Mouse (Mus musculus) regulatory T cell (primary cell): ENCODE data around the gene 2510039O18Rik.

Source experiments
- in situ Hi-C: fragments of 300-600 bp; cut with MboI, MseI; formaldehyde crosslinking; loops from one replicate; pipeline ENCODE4 v1.15.1; 2025; ENCODE audit warnings: high pct_unique_total_duplicates

The 2510039O18Rik gene

DNA sequence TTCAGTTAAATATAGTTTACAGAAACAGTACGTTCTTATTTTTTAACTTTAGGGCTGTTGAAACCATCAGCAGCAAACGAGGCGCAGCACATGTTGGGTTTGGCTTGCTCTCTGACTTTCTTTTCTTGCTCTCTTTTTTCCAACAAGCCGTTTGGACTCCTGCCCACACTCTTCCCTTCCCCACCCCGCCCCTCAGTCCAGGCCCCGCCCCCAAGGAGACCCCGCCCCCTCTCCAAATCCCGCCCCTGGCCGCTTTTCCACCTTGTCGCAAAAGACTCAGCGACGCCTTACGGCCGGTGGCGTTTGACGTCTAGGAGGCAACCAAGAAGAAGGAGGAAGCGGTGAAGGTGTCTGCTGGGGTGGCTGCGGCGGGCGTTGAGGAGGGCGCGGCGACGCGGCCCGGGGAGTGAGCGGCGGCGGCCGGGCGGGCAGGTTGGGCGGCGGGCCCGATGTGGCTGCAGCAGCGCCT is at the start of gene 2510039O18Rik:
Gene 2510039O18Rik, plus strand, starts transcription at position 320 of the 469 bp plus-strand sequence.
- in situ Hi-C loops = loop anchor here (5.0 kb wide), 1 partner anchor 92 kb away; no protein-coding TSS in a partner anchor

DNA sequence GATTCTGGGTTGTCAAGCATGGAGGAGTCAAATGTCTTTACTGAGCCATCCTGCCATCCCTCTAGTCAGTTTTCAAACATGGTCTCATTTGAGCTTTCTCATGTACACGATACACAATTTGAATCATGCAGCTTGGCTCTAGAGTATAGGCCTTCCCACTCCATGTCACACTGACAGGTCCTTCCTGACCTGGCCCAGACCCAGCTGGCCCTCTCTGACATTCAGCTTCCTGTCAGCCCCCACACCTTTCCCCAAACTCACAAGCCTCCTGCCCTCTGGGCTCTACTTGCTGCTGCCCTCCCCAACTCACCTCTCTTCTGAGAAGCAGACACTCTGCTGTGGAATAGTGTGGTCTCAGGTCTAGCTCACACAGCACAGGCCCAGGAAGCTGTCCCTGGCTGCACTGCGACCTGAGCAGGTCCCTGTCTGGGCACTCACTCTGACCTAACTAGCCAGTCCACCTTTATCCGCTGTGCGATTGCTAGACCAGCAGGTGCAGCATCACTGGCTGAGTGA is 44.8 kb upstream of the 2510039O18Rik start:
- in situ Hi-C loops = no loop called here

DNA sequence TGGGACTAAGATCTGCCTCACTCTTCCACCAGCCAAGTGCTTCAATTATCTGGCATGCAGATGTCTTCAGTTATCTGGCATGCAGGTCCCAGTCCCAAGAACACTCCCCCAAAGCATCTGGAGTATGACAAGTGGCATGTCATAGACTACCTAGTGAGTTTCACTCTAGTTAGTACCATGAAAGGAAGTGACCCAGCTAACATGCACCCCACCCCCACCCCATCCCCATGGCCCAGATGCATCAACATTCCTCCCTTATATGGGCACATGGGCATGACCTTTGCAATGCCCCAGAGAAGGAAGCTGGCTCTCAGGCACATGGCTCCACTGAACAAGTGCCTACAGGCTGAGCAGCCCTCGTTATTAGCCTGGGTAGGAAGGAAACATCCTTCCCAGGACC is 44.3 kb upstream of the 2510039O18Rik start:
- in situ Hi-C loops = no loop called here

DNA sequence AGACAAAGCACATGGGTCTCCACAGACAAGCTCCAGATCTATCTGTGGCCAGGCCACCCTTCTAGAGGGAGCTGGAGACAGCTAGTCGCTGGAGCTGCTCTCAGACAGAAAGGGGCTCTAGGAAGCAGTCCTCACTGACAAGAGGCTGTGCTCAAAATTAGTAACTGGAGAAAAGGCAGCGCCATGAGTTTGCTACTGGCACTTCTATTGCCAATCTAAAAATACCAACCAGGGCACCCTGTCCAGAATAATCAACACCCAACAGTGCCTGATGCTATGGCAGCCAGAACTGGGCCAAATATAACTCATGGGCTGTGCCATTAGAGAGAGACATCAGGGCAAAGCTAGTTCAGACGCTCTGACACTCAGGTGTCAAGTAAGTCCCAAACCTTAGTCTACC is 43.3 kb upstream of the 2510039O18Rik start:
- in situ Hi-C loops = no loop called here

DNA sequence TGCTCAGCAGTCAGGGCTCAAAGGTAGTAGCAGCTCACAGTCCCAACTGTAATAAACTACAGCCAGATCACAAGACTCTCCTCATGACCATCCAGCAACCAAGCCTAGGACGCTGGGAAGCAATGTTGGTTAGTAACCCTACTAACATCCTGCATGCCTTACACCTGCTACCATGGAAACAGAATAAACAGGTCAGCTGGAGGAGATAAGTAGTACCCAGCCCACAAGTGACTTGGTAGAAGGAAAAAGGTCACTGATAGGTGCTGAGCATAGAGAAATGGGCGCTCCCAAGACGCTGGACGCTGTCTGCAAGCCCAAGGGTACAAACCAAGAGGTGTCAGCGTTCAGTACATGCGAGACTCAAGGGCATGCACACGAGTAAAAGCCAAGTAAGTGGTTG is 40.2 kb upstream of the 2510039O18Rik start:
- in situ Hi-C loops = no loop called here

DNA sequence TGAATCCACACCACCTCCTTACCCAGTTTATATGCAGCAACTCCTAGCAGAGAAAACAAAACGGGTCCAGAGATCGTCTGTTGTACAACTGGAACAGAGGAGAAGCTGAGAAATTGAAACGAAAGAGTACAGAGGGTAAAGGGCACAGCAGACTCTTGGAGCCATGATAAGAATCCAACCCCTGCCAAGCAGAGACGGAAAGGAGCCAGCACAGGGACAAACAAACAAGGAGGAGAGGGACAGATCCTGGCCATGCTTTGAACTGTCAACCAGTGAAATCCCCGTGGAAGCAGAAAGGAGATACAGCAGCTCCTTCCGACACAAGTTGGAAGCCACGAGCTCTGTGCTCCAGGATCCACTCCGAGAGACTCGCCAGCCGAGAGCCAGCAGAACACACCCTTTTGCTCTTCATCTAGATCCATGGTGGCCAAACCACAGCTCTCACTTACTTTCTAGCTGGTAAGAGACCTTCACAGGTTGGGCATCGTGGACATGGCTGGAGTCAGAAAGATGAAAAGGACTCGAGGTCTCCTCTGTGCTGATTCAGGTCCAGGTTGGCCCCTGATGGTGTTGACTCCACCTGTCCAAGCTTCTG is 37.7 kb upstream of the 2510039O18Rik start:
- in situ Hi-C loops = no loop called here

DNA sequence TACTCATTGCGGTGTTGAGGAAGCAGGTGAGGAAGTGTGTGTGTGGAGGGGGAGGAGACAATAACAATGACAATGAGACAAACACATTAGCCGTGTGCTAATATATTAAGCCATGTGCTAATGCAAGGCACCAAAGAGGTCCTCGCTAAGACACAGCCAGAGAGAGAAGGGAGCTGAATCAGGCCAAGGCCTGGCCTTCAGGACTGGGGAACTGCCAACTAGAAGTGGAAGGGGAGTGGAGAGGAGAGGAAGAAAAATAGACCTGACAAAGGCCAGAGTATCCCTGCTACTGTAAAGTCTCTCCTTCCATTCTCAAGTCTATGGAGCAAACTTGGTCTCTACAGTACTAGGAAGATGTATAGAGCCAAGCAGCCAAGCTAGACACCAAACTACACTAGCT is 37.1 kb upstream of the 2510039O18Rik start:
- in situ Hi-C loops = no loop called here

DNA sequence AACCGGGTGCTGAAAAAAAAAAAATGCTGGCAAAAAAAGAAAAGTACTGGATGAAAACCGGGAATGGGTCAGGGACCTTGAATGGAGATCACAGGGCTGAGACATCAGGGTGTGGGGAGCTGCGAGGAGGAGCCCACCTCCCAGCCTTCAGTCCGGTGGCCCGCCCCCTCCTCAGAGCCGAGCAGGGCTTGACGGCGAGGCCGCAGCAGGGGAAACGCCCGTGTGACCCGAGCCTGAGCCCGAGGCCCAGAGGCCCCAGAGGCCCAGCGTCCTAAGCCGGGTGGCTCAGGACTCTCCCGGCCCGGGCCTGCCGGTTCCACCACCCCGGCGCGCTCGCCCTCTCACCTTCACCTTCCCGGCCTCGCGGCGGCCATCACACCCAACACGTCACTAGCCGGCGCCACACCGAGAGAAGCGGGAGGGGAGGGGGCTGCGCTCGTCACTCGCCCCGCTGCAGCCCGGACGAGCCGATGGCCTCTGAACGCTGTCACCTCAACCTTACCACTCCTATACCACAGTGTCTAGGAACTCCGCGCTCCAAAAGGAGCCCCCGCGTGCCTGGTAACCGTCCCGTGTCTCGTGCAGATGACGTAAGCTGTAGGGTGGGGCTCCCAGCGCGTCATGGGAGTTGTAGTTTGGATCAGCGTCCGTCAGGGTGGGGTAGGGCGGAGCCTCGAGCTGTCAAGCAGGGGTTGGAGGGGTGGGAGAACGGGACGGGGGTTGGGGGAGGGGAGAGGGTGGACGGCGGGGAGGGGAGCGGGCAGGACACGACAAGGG is 36.2 kb upstream of the 2510039O18Rik start, which contains the start of gene Mfn2:
Gene Mfn2, minus strand, starts transcription at position 392 of the 777 bp plus-strand sequence.
- in situ Hi-C loops = no loop called here

DNA sequence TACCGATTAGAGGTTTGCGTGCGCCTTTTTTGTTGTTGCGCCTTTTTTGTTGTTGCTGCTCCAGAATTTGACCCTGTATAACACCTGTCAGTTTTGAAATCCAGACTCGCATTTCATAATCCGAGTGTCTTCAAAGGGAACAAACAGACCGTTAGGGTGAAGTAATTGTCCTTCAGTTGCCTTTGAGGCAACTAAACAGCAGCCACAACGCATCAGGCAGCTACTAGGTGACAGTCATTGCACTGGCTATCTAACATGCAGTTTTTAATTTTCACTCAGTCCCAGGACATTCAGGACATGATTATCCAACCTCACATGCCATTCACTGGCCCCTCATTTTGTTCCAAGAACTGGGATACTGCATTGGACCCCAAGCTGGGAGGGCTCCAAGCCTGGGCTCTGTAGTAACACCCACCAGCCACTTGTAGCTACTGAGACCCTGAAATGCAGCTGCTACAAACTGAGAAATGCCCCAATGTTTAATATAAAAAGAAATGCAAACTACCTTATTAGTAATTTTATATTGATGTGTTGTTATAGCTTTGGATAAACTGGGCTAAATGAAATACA is 35.5 kb upstream of the 2510039O18Rik start:
- in situ Hi-C loops = no loop called here

DNA sequence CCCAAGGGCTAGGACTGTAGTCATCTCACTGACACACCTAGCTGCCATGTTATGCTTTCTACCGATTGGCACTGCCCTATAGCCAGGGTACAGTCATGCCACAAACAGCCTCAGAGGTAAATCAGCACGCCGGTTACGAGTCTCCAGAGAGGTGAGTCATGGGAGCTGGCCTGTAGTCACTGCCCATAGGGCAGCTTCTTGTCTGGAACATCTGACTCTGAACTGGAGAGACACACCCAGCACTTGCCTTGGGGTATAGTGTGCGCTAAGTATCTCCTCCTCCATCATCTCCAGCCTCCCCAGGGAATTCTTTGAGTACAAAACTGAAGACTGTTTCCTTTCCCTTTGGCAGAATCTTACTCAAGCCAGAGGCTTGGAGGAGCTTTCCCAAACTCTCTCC is 34.5 kb upstream of the 2510039O18Rik start:
- in situ Hi-C loops = no loop called here

DNA sequence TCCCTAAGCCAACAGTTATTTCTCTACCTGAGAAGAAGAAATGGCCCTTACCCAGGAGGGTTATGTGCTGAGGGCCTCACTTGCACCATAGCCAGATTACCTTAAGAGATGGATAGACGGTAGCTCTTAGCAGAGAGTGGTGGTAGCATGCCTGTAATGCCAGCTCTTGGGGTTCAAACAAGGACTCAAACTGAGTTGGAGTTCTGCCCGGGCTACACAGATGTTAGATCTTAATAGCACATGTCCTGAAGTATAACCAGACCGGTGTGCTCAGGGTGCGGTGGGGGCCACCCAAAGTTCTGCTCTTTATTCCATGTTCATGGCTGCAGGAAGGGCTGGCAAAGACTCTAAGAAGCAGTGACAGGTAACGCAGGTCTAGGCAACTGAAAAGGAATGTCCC is 31.2 kb upstream of the 2510039O18Rik start:
- in situ Hi-C loops = no loop called here

DNA sequence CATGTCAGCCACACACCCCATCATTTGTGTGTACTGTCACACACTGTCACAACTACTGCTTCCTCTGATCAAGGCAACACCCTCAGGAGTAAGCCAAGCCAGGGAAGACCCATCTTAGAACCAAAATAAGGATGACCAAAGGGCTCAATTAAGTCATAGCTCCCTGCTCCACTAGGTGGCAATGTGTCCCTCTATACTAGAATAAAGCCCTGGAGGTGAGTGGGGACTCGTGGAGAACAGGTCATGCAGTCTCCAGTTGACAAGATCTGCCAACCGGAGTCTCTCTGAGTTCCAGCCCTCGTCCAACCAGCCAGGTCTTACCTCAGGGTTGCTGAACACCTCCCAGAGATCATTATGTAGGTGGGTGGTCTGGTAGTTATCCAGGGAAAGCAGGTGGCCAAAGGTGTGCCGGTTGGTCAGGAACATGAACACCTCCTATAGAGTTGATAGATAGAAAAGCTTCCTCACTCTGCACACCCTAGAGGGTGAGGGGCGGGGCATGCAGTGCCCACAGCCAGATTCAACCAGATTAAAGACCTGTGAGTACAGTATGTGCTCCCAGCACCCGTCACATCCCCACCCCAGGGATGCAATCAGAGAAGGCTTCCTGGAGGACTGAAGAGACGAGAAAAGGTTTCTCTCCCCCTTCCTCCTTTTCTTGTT is 22.1 kb upstream of the 2510039O18Rik start:
- in situ Hi-C loops = no loop called here

DNA sequence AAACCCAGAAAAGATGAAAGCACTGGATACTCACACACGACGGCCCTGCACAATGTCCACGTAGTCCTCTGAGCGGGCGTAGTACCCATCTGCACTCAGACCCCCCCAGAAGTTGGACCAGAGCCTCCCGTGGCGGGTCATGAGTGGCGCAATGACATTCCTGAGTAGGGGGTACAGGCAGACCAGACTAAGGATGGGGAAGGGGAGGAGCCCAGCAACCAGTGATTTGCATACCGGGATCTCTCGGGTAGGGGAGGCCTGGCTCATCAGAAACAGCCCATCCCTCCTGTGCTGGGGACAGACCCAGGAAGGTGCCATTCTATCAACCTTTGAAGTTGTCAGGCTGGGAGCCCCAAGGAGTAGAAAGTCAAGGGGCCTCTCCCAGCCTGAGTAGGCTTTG is 19.7 kb upstream of the 2510039O18Rik start:
- in situ Hi-C loops = no loop called here

DNA sequence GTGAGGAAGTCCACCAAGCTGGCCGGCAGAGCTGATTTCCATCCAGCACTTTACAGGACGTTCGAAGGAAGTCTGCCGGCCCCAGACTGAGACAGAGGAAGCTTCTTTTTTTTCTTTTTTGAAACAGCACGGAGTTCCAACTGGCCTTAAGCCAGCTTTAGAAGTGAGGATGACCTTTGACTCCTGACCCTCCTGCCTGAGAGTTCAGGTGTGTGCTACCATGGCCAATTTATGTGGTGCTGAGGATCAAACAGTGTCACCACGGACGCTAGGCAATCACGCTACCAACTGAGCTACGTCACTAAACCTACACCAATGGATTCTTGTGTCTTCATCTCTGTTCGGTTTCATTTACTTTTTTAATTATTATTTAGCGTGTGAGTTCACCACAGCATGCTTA is 18.4 kb upstream of the 2510039O18Rik start:
- in situ Hi-C loops = no loop called here

DNA sequence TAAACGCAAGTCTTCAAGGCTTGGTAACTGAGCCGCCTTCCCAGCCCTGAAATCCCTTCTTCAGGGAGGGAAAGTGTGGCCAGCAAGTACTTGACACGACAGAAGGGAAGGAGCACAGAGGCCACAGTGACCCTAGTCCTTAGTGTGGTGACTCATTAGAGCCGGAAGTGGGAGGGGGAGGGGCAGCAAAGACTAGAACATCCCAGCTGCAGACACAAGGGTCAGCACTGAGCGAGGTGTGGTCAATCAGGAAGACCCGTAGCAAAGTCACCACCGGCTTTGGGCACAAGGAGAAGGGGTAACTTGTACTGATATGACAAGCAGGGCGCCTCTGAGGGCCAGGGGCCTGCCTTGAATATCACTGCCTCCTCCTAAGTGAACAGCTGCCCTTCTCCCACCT is 13.0 kb upstream of the 2510039O18Rik start:
- in situ Hi-C loops = no loop called here

DNA sequence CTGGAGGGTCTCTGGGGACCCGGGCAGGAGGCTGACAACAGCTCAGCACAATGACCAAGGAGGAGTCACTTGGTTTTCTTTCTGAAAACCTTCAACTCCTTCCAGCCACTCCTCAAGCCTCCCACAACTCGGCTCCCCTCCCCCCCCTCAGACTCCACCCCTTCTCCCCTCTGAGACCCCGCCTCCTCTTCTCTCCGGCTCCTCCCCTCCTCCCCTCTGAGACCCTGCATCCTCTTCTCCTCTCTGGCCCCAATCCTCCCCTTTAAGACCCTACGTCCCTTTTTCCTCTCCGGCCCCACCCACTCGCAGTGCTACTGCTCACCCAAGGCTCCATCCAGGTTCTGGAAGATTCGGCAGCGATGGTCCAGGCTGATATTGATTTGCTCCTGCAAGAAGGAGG is 12.6 kb upstream of the 2510039O18Rik start:
- in situ Hi-C loops = no loop called here

DNA sequence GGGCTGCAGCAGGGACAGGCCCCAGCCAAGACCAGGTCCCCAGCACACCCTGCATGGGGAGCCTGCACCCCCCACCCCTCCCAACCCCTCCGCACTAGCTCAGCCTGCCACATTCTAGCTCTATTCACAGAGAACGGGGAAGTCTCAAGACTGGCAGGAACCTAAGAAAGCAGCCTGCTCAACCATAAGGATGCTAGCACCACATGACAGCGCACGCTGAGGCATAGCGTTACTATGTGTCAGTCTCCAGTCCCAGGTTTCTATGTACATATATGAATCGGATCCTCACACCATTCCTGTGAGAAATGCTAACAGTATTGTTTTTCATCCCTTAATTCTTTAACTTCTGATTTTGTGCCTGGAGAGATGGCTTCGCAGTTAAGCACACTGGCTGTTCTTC is 12.2 kb upstream of the 2510039O18Rik start:
- in situ Hi-C loops = no loop called here

DNA sequence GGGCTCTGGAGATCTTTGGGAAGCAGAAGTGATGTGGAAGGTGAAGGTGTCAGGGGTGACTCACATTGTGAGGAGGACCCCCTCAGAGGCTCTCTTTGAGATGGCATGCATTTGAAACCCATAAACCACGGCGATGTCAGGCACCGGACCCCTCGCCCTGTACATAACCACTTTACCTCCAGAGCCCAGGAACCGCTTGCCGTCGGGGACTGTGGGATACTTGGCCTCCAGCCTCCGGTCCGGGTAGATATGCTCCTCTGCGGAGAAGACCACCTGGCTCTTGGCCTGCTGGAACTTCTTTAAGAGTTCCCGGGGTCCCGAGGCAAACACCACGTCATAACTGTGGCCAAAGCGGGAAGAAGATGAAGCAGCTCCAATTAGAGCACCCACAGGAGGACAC is 9.7 kb upstream of the 2510039O18Rik start:
- in situ Hi-C loops = no loop called here

DNA sequence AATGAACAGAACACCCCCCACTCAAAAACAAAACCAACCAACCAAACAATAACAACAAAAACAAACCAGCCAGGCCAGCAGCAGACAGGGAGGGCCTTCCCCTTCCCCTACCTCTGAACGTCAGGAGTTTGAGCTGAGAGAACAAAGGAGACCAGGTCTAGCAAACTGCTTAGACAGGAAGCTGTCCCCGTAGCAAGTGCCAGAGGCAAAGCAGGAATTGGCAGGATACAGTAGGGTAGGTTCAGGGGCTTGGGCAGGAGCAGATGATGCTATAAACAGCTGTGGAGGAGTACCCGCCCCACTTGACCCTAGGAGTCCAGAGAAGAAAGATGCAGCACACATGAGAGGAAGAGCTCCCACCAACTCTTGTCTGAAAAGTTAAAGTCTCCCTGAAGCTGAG is 6.6 kb upstream of the 2510039O18Rik start:
- in situ Hi-C loops = no loop called here

DNA sequence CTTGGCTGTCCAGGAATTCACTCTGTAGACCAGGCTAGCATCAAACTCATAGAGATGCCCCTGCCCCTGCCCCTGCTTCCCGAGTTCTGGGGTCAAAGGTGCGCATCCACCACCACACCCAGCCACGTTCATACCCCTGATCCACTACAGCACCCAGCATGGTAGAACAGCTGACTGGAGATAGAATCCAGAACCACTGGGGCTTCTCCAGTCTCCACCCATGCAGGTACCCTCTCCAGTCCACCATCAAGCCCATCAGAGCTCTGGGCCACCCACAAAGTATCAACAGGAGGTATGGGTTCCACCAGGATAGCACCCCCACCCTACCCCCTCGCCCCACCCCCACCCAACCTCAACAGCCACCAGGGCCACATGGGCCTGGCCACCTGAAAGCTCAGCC is 6.1 kb upstream of the 2510039O18Rik start:
- in situ Hi-C loops = no loop called here

DNA sequence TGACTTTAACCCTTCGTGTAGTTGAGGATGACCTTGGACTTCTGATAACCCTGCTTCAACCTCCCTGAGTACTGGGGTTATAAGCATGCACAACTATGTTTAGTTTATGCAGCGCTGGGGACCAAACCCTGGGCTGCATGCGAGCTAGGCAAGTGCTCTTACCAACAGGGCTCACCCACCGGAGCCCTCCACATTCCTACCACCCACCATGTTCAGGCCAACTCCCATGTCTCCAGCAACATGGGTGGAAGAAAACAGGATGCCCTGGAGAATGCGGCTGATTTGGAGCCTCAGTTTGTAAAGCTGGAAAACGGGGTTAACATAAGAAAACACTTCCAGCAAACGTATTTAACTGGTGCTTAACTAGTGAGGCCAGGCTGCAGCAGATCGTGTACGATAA is 4.8 kb upstream of the 2510039O18Rik start:
- in situ Hi-C loops = no loop called here

DNA sequence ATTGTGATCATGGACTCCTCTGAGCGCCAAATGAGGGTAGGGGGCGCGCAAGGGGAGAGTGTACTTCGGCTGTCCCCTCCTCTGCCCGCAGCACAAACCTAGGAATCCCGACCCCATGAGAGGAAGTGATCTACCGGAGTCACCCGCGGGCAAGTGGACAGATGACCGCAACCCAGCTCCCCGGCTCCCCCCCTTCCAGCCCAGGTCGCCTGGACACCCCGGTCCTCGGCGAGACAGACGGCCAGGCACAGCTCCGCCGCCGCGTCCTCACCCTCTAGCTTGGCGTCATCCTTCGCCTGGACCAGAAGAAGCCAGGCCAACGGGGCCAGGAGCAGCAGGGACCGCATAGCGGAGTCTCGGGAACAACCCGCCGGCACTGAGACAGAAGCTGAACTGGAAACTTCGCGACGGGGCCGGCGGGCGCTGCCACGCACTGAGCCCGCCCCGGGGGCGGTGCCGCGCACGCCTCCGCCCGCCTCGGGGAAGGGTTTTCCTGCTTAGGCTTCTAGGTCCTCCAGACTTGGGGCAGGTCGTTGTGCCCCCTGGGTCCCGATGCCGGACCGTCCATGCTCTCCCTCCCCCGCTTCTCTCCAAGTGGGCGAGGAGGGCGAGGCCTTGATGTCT is 4.3 kb upstream of the 2510039O18Rik start, which contains the start of gene Plod1:
Gene Plod1, minus strand, starts transcription at position 437 of the 624 bp plus-strand sequence.
- in situ Hi-C loops = no loop called here
